Mouse (Mus musculus): ENCODE data around the gene Kalrn.

The Kalrn gene

DNA sequence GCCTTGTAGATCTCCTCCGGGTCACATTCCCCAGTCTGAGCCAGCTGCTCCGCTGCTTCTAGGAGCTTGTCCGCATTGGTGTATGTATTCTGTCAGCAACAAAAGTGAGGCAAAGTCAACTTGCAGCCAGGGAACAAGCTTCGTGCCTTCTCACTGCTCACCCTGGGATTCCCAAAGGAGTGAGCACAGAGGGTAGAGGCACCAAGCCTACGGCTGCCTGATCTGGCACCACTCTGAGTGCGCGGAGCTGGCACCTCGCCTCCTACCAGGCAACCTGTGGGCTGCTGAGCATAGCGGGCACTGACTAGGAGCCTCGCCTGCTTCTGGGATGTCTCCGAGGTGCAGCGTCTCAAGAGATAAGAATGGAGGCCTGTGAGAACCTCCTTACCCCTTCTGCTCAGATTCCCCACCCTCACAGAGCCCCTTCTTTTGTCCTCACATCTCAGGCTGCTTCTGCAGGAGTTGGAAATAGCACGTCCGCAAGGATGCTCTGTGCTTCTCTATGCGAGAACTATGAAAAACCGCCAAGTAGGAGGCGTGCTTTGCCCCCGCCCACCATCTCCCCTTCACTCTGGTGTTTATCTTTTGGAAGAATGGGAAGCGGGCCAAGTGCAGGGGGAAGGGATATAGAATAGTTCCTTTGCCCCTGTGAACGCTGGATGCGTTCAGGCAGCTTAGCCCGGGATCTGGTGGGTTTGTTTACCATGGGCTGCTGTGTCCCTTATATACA is 310.4 kb downstream of the Kalrn start:
- no peak for DNase-seq (ENCODE audit: low spot score)

- DNase-seq (ENCODE audit: low spot score) = no peak
Measured at GRCm38 (mm10) chr16:34260971-34261924, 312.1 kb downstream of the Kalrn start.

DNA sequence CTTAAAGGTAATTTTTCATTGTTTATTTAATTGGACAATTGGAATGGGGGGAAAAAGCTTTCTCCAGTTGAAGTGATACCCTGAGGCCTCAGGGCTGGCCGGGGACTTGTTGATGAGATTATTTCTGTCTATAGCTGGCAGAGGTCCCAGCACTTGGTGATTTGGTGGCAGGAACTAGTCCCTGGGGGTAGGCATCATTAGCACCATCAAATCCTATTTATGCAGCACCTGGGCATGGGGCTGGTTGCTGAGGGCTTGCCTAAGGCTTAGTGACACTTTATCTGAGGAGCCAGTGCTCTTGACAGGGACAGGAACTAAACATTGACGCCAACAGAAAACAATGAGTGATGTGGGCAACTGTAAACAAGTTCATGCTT is 318.7 kb downstream of the Kalrn start:
- DNase-seq (ENCODE audit: low spot score) = no peak

DNA sequence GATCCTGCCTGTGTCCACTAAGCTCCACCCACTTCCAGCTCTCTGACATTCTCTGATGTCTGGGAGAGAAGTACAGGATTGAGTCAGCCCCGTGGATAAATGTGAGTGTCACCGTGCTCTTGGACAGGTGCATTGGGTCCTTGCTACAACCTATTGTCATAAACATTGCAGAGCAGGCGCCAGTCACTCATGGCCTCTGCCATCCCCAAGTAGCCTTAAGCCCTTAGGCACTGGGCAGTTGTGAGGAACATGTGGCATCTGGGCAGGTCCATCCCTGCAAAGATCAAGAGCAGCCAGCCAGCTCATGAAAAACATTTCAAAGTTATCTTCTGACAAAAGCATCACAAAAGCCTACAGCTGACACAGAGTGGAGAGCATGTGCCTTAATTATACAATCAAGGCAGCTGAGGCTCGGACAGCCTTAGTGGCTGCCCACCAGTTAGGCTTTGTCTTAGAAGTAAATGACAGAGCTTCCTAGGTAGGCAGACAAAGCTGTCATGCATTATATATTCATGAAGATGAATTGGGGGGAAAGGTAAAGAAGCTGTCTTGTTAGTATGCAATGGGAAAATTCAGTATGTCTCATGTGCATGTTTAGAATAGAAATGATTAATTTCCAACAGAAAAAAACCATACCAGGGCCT is 319.2 kb downstream of the Kalrn start:
- DNase-seq (ENCODE audit: low spot score) = no peak

GRCm38 (mm10) chr16:34252670-34253069 is 320.7 kb downstream of the Kalrn start:
- no peak for DNase-seq (ENCODE audit: low spot score)

GRCm38 (mm10) chr16:34248256-34248655 is 325.1 kb downstream of the Kalrn start:
- DNase-seq (ENCODE audit: low spot score) = no peak

- no peak for DNase-seq (ENCODE audit: low spot score)
Measured at GRCm38 (mm10) chr16:34241936-34242729, 331.2 kb downstream of the Kalrn start.

DNA sequence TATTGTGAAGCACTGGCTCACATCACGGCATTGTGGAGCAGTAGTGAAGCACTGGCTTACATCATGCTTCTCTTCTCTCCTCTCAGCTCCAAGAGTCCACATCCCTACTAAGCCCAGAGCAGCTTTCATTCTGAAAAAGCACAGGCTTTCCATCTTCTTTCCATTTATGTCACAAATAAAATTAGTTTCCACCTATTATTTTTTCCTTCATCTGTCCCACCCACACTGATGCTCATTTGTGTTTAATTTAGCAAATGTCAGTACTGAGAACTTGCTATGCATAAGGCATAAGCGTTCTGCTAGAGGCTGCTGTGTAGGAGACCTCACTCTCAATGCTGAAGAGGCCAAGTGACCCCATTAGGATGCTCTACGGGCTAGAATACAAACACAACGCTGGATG is 333.7 kb downstream of the Kalrn start:
- DNase-seq (ENCODE audit: low spot score) = no peak

DNA sequence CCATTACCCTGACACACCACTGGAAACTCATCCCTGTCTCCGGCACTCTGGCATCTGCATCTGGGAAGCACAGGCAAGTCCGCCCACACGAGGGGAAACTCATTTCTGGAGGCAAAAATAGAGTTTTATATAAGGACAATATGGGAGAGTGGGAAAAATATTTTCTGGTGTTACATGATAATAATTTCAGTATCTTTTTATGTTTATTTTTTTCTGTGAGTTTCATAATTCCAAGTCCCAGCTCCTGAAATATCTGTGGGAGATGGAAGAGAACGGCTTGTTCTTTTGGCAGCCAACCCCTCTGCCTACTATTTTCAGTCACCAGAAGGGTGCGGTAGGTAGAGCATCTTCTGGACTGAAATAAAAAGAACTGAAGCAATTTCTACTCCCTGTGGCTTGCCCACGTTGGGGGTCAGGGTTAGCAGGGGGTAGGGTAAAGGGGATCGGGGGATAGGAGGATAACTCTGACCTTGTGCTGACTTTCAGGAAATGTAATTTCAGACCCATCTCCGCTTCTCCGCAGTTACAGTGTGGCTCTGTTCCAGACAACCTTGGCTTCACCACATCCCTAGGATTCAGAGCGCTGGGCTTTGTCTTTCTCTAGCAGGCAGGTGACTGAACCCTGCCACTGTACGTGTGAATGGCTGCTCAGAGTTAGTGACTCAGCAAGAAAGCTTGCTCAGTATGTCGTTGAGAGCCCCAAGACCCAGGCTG is 336.3 kb downstream of the Kalrn start:
- no peak for DNase-seq (ENCODE audit: low spot score)

DNA sequence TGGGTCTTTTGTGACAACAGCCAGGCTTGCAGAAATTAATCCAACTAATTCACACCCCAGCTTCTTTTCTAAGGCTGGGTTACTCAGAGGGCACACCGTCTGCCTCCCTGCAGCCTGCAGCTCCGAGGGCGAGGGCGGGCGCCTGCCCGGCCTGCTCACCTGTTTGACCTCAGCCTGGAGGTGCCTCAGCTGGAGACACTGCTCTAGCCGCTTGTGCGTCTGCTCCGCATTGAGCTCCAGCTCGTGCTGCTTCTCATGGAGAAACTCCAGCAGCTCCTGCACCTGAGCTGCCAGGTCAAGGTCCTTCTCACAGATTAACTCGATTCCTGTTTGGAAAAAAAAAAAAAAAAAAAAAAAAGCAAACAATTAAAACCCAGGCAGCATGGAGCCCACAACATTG is 338.2 kb downstream of the Kalrn start:
- DNase-seq (ENCODE audit: low spot score) = no peak

GRCm38 (mm10) chr16:34231952-34232351 is 341.4 kb downstream of the Kalrn start:
- DNase-seq (ENCODE audit: low spot score) = no peak

GRCm38 (mm10) chr16:34231146-34231545 is 342.2 kb downstream of the Kalrn start:
- DNase-seq (ENCODE audit: low spot score) = no peak

DNA sequence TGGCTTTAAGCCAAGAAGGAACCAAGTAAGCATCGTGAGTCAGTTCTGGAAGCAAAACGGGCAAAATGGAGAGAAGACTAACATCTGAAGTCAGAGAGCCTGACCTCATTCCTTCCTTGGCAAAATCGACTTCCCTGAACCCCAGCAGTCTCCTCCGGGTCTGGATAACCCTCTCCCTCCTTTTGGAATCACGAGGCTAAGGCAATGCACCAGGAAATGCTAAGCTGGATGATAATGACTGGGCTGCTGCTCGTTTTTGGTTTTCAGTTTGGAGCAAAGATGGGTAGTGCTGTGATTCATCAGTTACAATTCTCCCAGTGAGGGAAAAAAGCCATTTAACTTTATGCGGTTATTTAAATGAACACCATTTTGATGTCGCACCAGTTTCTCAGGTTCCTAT is 344.0 kb downstream of the Kalrn start:
- no peak for DNase-seq (ENCODE audit: low spot score)

- DNase-seq (ENCODE audit: low spot score) = no peak
Measured at GRCm38 (mm10) chr16:34228661-34229060, 344.7 kb downstream of the Kalrn start.

DNA sequence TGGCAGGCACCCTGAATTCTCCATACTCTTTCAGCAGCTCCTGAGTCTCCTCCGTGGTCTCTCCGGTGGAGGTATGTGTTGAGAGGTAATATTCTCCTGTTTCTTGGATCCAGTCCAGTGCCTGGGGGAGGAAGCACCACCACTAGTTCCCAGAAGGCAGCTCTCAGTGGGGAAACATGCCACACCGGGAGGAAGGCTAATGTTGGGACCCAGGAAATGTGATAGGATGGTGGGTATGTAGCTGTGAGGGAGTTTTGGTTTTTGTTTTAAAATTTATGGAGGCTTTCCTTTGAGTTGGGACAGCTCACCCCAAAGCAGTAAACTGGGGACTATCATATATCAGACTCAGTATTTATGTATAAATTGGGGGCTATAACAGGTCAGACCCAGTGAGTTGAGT is 361.2 kb downstream of the Kalrn start:
- no peak for DNase-seq (ENCODE audit: low spot score)

DNA sequence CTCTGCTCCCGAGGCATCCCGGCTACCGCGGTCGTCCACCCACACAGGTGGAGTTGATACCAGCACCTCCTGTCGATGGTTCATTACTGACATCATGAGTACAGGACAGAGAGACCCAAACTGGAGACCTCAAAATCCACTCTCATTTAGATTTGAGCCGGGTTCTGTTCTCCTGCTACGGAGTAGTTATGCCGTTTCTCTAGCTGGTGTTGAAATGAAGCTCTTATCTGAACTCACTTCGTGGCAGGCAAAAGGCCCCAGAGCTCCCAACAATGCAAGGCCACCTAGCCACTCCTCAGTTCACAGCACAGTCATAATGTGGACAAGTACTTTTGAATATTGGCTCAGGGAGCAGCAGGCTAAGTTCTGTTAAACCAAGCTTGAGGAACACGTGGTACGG is 362.1 kb downstream of the Kalrn start:
- DNase-seq (ENCODE audit: low spot score) = no peak

GRCm38 (mm10) chr16:34208748-34209147 is 364.6 kb downstream of the Kalrn start:
- DNase-seq (ENCODE audit: low spot score) = no peak

DNA sequence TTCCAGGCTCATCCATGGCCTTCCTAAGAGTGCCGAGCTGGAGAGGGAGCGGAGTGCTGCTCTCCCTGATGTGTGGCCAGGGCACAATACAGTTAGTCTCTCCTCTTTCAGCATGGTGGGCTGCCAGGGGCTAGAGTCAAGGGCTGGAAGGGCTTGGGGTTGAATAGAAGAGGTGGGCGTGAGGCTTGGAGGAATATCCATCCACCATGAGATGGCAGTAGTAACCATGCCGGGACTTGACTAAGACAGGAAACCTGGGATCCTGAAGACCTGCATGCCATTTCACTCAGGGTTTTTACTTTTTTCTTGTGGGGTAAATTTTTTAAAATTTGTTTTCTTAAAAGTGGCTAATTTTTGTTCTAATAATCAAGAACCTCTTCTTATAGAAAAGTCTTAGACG is 365.4 kb downstream of the Kalrn start:
- no peak for DNase-seq (ENCODE audit: low spot score)

DNA sequence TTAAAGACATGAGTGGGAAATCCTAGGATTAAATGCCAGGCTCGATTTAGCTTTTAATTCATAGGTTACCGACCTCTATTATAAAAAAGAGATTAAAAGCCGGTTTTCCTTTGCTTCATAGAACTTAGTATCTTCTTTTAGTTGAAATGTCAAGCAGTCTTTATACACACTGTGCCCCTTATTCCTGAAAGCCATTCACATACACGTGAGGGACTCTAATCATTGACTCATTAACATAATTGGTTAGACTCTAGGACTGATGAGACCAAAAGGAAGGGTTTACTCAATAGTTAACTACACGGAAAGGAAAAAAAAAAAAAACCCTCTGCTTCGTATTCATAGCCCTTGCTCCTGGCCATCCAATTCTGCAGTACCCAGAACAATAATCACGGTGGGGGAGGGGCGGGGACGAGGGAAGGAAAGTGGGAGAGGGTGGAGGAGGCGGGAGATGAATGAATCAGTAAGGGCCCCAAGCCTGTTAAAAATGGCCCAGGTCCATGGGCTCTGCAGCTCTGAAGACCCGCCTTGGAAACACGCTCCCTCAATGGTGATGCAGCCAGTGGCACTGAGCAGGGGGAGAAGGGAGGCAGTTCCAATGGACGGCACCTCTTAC is 368.7 kb downstream of the Kalrn start:
- no peak for DNase-seq (ENCODE audit: low spot score)

DNA sequence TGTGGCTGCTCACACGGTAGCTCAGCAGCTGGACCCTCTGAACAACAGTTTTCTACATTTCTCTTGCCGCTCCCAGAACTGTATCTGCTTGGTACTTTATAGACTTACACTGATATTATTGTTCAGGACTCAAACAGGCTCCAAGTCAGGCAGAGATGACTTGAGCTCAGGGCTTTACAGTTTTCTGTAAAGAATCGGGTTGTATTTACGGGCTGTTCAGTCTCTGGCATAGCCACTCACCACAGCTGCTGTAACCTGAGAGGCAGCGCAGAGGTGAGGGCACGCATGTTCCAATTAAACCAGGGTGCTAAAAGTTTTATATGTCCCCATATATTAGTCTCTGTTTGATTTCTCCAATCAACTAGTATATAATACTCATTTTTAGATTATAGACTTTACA is 373.8 kb downstream of the Kalrn start:
- no peak for DNase-seq (ENCODE audit: low spot score)
